Mouse (Mus musculus): Measurements from ENCODE around the gene Chchd1.

The Chchd1 gene

GRCm38 (mm10) chr14:20750503-20750902 is 47.7 kb downstream of the Chchd1 start:
- no peak overlapping the region for H3K4me3 ChIP-seq (replicated peaks; ENCODE audit: low read length)
- H3K27me3 ChIP-seq (ENCODE audit: insufficient read depth, low read length): no peaks in the 10 kb centered on the region
- H3K36me3 ChIP-seq (ENCODE audit: insufficient read depth, low read length): peaks cover 42% of the 10 kb centered on the region
- no peaks in the 10 kb centered on the region for H3K9me3 ChIP-seq (ENCODE audit: low read length)
- peaks cover 7% of the 10 kb centered on the region for H3K4me1 ChIP-seq (replicated peaks; ENCODE audit: low read depth, low read length)
- no peak for TF ChIP-seq POU5F1 (IDR thresholded peaks at IDR 0.05; ENCODE audit: borderline replicate concordance, low read length)
- no peak for TF ChIP-seq NANOG (IDR thresholded peaks at IDR 0.05; ENCODE audit: borderline replicate concordance, low read length)
- TF ChIP-seq CTCF (conservative IDR thresholded peaks at IDR 0.05; ENCODE audit: low read length): no peak

GRCm38 (mm10) chr14:20753792-20754191 is 51.0 kb downstream of the Chchd1 start:
- Histone ChIP-seq H3K27me3 (ENCODE audit: insufficient read depth, low read length) (no peaks in the 10 kb centered on the region), H3K9me3 (ENCODE audit: low read length) (no peaks in the 10 kb centered on the region), H3K4me1 (replicated peaks; ENCODE audit: low read depth, low read length) (peaks cover 12% of the 10 kb centered on the region), H3K36me3 (ENCODE audit: insufficient read depth, low read length) (peaks cover 60% of the 10 kb centered on the region), H3K4me3 (replicated peaks; ENCODE audit: low read length) (no peak overlapping the region)
- TF ChIP-seq CTCF (conservative IDR thresholded peaks at IDR 0.05; ENCODE audit: low read length): no peak
- TF ChIP-seq NANOG (IDR thresholded peaks at IDR 0.05; ENCODE audit: borderline replicate concordance, low read length): no peak
- no peak for TF ChIP-seq POU5F1 (IDR thresholded peaks at IDR 0.05; ENCODE audit: borderline replicate concordance, low read length)
